Mouse (Mus musculus): ENCODE results near the gene Hephl1.

The Hephl1 gene

GRCm38 (mm10) chr9:15017791-15018755 lies 93.8 kb downstream of the Hephl1 start:
- peak in 1 of 2 experiments; percentile 46 for DNase-seq (ENCODE audit: low spot score in 2 of 2)

GRCm38 (mm10) chr9:15015223-15015956 lies 96.5 kb downstream of the Hephl1 start:
- DNase-seq (ENCODE audit: low spot score in 2 of 2) = peak; percentile 48 to 79

GRCm38 (mm10) chr9:15007566-15007965 lies 104.3 kb downstream of the Hephl1 start:
- no peak for DNase-seq (ENCODE audit: low spot score in 2 of 2)

GRCm38 (mm10) chr9:15004298-15004685 lies 107.6 kb downstream of the Hephl1 start:
- DNase-seq (ENCODE audit: low spot score in 2 of 2) = no peak

GRCm38 (mm10) chr9:15003676-15004297 lies 108.1 kb downstream of the Hephl1 start:
- DNase-seq (ENCODE audit: low spot score in 2 of 2) = no peak

- DNase-seq (ENCODE audit: low spot score in 2 of 2) = no peak
Observed at GRCm38 (mm10) chr9:15002995-15003613, 108.8 kb downstream of the Hephl1 start.

All from spleen, postnatal 10 days (tissue).